Mouse (Mus musculus): ENCODE measurements around the gene Cda.

Cda gene

DNA sequence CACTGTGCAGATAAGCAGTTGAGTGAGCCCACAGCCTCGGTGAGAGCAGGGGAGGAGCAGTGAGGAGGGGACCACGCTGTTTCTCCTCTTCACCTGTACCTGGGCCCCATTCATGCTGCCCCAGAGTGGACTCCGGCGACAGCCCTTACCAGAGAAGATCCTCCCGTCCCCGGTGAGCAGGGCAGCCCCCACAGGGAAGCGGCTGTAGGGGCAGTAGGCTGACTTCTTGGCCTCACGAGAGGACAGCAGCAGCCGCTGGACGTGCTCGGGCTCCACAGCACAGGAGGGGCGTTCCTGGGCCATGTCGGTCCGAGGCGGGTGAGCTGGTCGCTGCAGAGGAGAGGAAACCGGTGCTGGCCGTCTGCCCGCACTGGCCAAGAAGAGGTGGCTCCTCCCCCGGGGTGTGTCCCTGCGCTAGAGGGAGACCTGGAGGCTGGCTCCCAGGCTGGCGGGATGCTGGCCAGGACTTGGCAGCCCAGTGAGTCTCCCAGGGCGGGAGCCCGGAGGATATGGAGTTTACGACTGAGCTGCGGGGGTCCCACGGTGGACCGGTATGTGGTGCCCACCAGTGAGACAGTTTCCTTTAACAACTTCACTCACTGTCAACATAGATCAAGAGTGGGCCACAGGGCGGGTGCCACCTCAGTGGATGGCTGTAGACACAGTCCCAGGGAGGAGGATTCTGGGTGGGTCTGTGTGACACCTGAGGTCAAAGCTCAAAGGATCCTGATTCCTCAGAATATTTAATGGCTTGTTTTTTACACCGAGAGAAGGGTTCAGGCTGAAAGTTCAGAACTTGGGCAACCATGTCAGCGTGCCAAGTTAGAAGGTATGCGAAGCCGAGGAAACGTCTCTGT is at the start of gene Cda:
Cda (minus strand) TSS at position 352 of the 857 bp plus-strand sequence.
- in situ Hi-C loops (cut with MboI) = no loop called here

DNA sequence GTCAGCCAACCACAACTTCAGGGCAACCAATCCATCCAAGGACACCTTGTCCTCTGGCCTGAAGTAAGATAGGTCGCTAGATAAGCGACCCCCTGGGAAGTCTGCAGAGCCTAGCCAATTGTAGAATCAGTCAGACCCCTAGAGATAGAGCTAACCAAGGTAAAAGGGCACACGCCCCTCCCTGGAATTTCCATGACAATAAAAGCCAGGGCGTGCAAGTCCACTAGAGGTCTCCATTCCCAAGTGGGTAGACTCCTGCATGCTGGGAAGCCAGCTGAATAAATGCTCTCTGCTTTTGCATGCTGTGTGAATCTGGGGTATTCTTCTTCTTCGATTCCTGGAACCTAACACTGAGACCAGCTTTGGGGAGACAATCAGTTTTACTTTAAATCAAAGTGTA is 48.6 kb upstream of the Cda start:
- in situ Hi-C loops (cut with MboI) = no loop called here

DNA sequence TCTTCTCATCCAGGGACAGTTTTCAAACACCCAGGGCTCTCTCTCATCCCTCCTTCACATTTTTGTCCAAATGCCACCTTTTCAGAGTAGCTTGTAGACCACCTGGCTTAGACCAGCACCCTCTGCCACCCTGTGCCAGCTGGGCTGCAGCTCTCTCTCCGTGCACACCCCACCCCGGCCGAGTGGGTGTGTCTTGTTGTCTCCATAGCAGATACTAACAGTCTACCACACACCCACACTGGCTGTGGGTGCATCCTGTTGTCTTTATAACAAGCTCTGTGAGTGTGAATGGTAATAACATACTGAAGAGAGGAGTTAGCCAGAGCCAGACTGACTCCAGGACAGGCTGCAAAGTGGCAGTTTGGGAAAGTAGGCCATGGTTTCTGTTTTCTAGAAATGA is 48.2 kb upstream of the Cda start:
- in situ Hi-C loops (cut with MboI) = no loop called here

DNA sequence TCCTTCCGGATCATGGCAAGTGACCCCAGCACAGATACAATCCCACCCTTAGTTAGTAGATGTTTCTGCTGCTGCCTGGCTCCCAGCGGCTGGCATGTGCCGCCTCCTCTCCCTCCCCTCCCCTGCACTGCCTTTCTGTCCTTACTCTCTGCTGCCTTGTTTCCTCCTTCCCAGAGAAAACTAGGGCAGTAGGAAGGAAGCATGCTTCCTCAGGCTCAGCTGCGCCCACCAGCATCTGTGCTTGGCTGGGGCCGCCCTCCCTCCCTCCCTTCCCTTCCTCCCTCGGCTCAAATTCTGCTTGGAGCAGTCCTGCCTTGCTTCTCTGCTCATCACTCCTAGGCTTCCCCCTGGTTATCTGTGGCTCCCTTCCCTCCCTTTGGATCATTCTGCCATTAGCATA is 46.9 kb upstream of the Cda start:
- in situ Hi-C loops (cut with MboI) = no loop called here

DNA sequence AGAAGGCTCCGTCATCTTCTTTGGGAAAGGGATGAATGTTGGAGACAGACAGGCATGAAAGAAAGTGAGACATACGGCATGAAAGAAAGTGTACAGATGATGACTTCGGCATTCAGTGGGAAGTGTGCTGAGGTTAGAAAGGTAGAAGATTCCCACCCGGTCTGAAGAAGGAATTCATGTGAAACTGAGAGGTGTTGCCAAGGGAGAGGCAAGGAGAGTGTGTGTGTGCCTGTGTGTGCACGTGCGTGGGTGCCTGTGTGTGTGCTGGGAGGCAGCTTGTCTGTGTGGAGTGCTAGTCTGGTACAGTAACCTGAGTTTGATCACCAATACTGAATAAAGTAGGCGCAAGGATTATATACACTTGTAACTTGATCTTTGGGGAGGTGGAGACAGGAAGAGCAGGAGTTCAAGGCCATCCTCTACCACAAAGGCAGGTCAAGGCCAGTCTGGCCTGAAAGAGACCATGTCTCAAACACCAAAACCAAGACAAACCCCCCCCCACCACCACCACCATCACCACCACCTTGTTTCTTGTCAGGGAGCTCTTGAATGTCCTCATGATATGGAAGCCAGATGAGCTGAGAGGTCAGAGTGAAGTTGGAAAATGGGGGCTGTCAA is 43.8 kb upstream of the Cda start:
- in situ Hi-C loops (cut with MboI) = no loop called here

DNA sequence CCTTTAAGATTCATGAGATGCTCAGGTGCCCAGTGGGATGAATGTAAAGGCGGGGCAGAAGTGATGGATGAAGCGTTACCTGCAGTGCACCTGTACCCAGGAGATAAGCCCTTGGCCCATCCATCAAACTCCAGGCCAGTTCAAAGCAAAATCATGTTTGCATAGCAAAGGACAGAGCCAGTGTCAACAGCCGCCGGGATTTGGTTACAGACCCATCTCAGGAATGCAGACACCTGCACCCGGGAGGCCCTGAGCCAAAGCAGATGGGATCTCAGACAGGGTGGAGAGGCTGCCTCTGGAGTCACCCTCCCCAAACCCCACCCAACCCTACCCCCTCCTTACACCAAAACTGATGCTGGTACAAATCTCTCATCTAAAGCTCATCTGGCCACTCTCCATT is 43.2 kb upstream of the Cda start:
- in situ Hi-C loops (cut with MboI) = no loop called here

DNA sequence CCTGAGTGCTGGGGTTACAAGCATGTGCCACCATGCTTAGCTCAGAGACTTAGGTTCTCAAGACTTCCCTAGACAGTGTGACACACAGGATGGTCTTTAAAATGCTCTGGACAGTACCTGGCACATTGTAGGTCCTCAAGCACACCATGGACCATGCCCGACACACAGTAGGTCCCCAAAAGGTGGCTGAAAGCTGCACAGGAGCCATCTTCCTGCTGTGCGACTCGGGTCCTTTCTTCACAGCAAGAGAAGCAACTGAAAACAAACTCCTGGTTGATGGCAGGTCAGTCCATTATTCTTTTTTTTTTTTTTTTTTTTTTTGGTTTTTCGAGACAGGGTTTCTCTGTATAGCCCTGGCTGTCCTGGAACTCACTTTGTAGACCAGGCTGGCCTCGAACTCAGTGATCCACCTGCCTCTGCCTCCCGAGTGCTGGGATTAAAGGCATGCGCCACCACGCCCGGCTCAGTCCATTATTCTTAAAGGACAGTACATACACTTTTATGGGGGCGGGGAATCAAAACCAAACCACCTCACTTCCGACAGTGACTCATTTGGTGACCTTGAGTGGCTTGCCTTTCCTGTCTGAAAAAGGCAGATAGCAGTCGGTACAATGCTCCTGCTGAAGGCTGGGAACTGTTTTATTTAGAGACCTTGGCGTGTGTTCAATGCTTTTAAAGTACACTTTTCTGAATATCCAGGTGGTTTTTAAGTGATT is 39.8 kb upstream of the Cda start:
- in situ Hi-C loops (cut with MboI) = no loop called here

DNA sequence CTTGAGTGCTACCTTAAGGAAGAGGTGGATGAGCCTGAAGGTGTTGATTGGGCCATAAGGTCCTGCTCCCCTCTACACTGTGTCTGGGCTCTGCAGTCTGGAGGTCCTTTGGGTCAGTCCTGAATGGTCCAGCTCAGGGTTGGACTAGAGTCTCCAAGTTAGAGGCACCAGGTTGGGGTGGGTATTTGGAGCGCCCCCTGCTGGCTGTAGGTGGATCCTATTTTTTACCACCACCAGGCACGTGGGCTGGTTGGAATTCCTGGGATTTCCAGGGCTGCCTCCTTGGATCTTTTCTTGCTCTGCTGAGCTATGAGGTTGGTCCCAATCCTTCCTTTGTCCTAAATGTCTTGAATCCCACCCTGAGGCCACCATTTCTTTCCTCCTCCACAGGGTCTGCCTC is 37.0 kb upstream of the Cda start:
- in situ Hi-C loops (cut with MboI) = no loop called here

DNA sequence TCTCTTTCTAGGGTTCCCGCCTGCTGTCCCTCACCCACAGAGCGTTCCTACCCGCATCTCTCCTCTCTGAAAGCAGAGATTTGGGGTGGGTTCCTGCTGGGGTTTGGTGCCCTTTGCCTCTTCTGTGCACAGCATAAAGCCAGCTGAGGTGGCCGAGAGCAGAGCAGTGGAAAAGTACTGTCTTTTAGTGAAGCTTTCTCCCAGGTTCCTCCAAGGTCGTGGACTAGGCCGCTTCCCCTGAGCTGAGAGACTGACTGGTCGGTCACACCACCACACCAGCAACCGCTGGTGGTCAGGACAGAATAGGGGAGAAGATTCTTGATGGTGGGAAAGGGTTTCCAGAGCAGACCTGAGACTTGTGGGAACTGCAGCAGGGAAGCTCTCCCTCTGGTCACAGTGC is 28.9 kb upstream of the Cda start:
- in situ Hi-C loops (cut with MboI) = no loop called here

DNA sequence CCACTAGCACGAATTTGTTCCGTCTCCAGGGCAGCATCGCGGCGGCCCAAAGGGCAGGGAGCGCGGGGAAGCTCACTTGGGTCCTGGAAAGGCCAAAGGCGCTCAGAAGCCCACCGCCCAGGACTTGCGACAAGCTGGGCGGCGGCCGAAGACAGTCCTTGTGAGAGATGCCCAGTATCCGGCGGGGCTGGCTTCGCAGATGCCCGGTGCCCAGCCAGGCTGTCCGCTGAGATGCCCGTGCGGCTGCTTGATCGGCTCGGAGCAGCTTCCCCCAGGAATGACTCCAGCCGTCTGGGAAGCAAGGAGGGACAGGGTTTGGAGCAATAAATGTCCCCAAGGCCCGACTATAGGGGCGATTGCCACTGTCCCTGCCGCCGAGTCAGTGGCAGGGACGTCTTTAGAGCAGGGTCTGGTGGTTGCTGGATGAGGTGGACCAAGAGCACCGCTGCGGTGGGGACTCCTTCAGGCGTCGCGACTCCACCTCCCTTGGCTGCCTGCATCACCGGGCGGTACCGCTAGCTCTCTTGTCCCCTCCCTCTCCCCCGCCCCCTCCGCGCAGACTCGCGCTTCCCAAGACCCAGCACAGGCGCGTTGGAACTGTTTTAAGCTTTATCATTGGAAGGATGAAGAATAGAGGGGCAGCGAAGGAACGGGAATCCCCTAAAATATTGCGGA is 28.3 kb upstream of the Cda start, which contains the start of gene Fam43b:
Fam43b (minus strand) TSS at position 558 of the 675 bp plus-strand sequence.
- in situ Hi-C loops (cut with MboI) = no loop called here

DNA sequence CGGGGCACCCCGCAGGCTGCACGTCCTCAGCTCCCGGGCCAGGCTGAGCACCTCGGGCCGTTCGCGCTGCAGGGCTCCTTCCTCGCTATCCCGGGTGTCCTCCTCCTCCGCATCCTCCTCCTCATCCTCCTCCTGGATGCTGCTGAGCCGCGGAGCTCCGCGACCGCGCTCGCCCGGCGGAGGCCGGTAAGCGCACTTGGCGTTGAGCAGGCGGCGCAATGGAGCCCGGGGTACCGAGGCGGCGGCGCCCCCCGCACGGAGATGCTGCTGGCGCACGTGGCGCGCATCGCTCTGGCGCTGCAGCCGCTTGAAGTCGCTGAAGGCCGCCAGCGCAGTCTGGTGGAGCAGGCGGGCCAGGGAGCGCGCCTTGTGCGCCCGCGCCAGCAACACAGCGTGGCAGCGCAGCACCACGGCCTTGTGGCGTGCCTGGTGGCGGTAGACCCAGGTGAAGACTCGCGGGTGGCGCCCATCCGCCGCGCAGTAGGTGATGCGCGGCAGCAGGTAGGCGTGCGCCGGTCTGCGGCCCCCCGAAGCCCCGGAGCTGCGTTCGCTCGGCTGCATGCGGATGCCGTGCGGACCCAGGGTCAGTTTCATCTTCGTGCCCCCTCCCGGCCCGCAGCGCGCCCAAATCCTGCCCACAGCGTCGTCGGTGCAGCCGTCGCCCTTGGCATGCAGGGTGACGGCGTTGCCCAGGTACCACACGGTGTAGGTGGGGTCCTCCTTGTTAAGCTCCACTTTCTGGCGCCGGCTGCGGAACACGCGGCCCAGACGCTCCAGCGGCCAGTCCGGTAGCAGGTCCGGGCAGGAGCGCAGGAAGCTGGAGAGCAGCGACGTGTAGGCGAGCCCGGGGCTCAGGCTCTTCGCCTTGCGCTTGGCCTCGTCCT is 27.5 kb upstream of the Cda start:
- in situ Hi-C loops (cut with MboI) = no loop called here

DNA sequence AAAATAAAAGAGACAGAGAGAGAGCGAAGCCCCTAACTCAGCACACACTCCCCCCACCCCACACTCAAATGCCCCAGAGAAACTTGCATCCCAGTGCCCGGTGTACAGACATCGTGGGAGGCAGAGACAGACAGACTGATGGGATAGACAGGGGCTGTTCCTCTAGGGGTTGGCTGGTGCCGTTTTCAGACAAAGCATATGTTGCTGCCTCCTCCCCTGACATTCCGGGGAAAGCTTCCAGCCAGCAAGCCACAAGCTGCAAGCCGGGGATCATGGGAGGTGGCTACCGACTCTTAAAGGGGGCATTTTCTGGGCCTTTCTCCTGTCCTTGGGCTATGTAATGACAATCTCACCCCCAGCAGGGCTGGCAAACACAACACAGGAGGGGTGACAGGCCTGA is 25.9 kb upstream of the Cda start:
- in situ Hi-C loops (cut with MboI) = no loop called here

DNA sequence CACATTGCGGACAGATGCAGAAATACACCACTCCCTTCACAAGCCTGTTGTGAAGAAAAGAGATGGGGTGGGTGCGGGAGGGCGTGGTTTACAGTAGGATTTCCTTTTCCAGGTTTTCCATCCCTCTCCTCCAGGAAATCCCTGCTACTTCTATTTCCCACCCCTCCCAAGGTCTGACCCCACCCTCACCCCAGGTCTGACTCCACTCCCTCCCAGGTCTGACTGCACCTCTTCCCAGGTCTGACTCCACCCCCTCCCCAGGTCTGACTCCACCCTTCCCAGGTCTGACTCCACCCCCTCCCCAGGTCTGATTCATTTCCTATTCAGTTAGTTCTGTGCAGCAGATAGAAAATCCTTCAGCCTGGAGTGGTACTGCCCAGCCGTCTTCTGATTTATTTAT is 16.0 kb upstream of the Cda start:
- in situ Hi-C loops (cut with MboI) = no loop called here

DNA sequence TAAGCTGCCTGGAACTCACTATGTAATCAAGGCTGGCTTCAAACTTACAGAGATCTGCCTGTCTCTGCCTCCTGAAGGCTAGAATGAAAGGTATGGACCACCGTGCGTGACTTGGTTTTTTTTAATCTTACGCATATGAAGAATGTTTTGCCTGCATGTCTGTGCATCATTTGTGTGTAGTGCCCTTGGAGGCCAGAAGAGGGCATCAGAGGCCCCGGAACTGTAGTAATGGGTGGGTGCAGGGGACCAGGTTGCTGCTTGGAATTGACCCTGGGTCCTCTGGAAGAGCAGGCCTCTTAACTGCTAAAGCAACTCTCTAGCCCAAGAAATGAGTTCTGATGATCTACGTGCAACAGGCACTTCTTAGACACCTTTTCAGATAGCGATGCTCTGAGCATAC is 14.7 kb upstream of the Cda start:
- in situ Hi-C loops (cut with MboI) = no loop called here

DNA sequence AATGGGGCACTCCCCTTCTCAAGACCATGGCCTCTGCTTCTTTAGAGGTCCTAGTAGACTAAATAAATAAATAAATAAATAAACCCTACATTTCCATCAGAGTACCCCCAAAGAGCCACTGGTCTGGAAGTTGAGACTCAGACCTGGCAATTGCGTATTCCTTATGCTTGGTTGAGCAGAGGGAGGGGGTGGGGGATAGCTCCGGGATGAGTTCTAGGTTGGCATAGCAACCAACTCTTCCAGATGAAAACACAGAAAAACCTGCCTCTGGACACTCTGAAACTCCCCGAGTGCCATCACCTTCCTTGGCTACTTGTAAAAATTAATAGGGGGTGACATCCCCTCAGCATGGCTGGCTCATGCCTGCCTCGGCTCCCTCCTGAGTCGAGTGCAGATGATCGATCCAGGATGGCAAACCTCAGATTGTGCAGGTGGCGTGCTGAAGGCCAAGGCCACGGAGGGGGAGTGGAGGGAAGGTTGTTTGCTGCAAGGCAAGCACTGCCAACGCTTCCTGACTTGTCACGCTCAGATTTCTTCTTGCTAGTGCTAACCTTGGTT is 12.4 kb upstream of the Cda start:
- in situ Hi-C loops (cut with MboI) = no loop called here

DNA sequence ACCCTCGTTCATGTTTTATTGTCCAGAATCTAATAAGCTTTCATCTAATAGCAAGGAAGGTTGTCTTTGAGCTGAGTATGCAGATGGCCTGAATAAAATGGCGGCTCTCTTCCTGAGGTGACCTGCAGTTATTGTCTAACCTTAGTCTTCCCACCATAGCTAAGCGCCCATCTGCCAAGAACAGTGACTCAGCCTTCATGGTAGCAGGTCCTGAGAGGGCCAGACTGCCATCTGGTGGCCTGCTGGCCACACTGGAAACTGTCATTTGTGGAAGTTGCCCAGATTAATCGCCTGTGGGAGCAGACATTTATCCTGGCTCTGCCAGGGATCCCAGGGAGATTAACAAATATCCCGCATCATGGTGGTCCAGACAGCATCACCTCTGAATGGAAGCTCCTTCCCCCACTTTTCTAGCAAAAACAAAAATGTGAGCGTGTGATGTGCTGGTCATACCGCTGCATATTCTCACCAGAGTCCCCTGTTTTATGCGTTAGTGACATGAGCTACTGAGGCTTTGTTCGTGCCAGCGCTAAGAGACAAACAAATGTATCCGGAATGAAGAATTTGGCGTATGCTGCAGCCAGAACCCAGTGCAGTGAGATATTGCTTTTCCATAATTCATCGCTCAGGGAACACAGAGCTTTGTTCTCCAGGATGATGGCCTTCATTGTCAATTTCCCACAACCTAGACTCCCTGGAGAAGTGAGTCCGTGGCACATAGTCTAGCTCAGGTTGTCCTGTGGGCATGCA is 11.5 kb upstream of the Cda start:
- in situ Hi-C loops (cut with MboI) = no loop called here

DNA sequence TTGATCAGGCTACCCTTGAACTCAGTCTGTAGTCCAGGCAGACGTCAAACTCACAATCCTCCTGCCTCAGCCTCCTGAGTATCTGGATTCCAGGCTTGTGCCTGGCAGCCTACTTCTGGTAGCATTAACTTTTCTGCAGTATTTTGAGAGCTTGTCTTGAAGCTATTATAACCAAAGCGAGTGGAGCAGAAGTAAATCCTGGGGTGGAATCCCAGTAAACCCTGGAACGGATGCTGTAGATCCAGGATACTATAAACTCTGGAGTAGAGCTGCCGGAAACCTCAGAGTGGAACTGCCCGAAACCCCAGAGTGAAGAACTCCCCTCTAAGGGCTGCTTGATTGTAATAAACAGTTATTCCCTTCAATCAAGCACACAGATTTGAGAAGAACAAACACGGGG is 9.7 kb upstream of the Cda start:
- in situ Hi-C loops (cut with MboI) = no loop called here

DNA sequence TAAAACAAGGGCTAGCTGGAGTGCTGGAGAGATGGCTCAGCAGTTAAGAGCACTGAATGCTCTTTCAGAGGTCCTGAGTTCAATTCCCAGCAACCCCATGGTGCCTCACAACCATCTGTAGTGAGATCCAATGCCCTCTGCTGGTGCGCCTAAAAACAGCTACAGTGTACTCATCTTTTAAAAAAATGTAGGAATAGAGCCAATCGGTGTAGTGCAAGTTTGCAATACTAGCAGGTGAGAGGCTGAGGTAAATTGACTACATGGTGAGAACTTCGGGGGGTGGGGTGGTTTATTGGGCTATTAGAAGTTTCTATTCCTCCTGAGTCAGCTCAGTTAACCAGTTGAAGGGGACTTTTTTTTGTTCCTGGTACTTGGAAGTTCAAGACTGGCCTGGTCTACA is 7.3 kb upstream of the Cda start:
- in situ Hi-C loops (cut with MboI) = no loop called here

DNA sequence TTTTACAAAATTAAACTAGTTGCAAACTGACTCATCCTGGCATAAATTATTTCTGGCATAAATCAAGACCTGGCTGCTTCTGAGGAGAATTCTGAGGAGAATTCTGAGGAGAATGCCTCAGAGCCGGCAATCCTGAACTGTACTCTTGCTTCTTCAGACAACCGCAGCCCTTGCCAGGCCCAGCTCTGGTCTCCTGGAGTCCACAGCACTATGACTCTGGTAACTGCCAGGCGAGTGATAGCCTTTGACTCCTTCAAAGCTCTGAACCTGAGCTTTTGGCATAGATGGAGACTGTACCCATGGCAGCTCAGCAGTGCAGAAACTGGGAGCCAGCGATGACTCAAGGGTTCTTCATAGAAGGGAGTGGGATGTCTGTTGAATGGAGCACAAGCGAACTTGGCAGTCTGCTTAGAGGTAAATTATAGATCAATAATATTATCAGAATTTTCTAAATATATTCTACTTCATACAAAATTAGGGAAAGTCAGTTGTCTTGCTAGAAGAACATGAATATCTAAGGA is 3.3 kb upstream of the Cda start:
- in situ Hi-C loops (cut with MboI) = no loop called here
